Mouse (Mus musculus) cerebral cortex, adult 2 months (tissue): ENCODE measurements around the gene Plxdc2.

Experiments
- WGBS: fragments of 180-500 bp; shearing (Covaris S2); methylation state at CpG from one replicate; pipeline ENCODE4 v1.1.7; 2018; 5-methylcytosine and 5-hydroxymethylcytosine counted together

The Plxdc2 gene

GRCm38 (mm10) chr2:16356106-16356818 lies at the start of gene Plxdc2:
Plxdc2 (plus strand) TSS chr2:16356304.
- under 1% methylated on average over 44 of the region's 45 CpGs for WGBS

GRCm38 (mm10) chr2:16310387-16310786 lies 45.7 kb upstream of the Plxdc2 start:
- 58% methylated on average over 2 of the region's 2 CpGs for WGBS

GRCm38 (mm10) chr2:16312400-16313070 lies 43.6 kb upstream of the Plxdc2 start:
- 53% methylated on average over 4 of the region's 4 CpGs for WGBS

GRCm38 (mm10) chr2:16335194-16335781 lies 20.8 kb upstream of the Plxdc2 start:
- 57% methylated on average over 4 of the region's 4 CpGs for WGBS

- WGBS: 63% methylated on average over 2 of the region's 2 CpGs
Measured at GRCm38 (mm10) chr2:16344564-16344963, 11.5 kb upstream of the Plxdc2 start.

GRCm38 (mm10) chr2:16351106-16351505 lies 5.0 kb upstream of the Plxdc2 start:
- WGBS: 78% methylated on average over 3 of the region's 3 CpGs

- WGBS: under 1% methylated on average over 22 of the region's 22 CpGs
Measured at GRCm38 (mm10) chr2:16355611-16356105, 446 bp upstream of the Plxdc2 start.

- 6% methylated on average over 33 of the region's 33 CpGs for WGBS
Measured at GRCm38 (mm10) chr2:16356921-16357837, 1.1 kb downstream of the Plxdc2 start.

- 43% methylated on average over 1 of the region's 1 CpGs for WGBS
Measured at GRCm38 (mm10) chr2:16357946-16358345, 1.8 kb downstream of the Plxdc2 start.

GRCm38 (mm10) chr2:16359341-16359928 lies 3.3 kb downstream of the Plxdc2 start:
- 28% methylated on average over 3 of the region's 3 CpGs for WGBS

- 49% methylated on average over 1 of the region's 1 CpGs for WGBS
Measured at GRCm38 (mm10) chr2:16364749-16365148, 8.6 kb downstream of the Plxdc2 start.

- WGBS: 53% methylated on average over 4 of the region's 4 CpGs
Measured at GRCm38 (mm10) chr2:16365830-16366401, 9.8 kb downstream of the Plxdc2 start.

- WGBS: 82% methylated on average over 1 of the region's 1 CpGs
Measured at GRCm38 (mm10) chr2:16370419-16370818, 14.3 kb downstream of the Plxdc2 start.

GRCm38 (mm10) chr2:16386206-16386605 lies 30.1 kb downstream of the Plxdc2 start:
- 39% methylated on average over 1 of the region's 1 CpGs for WGBS

- WGBS: 83% methylated on average over 3 of the region's 3 CpGs
Measured at GRCm38 (mm10) chr2:16397501-16397900, 41.4 kb downstream of the Plxdc2 start.

GRCm38 (mm10) chr2:16398006-16398405 lies 41.9 kb downstream of the Plxdc2 start:
- 94% methylated on average over 1 of the region's 1 CpGs for WGBS

GRCm38 (mm10) chr2:16398896-16399295 lies 42.8 kb downstream of the Plxdc2 start:
- WGBS: 81% methylated on average over 10 of the region's 10 CpGs

- WGBS: 65% methylated on average over 2 of the region's 2 CpGs
Measured at GRCm38 (mm10) chr2:16406508-16406907, 50.4 kb downstream of the Plxdc2 start.

- WGBS: 71% methylated on average over 3 of the region's 3 CpGs
Measured at GRCm38 (mm10) chr2:16414340-16414976, 58.4 kb downstream of the Plxdc2 start.

- WGBS: 84% methylated on average over 5 of the region's 5 CpGs
Measured at GRCm38 (mm10) chr2:16439030-16439429, 82.9 kb downstream of the Plxdc2 start.
